Comparison of ENCODE assay signal across 11 mouse cellular contexts in genomic region chr8:82973331-82973730, GRCm38 (mm10).
DNase-seq lines count a peak whose midpoint lies in the region; ATAC-seq and TF ChIP-seq lines count a peak whose summit lies in the region.
"Had no signal": no experiment of that assay in that cellular context is flagged by ENCODE, and none has a peak within 500 bp of the region (broad histone marks: within the 10 kb centered on the region; RNA-seq: fewer than 3 reads in every experiment).

No protein-coding gene starts in this region.

- H3K4me2 ChIP-seq in kidney, postnatal 0 days (ENCODE audit: low read length) = no peak overlapping the region
- no peak overlapping the region for H3K4me2 ChIP-seq in embryonic facial prominence, embryonic 11.5 days (ENCODE audit: low read depth, low read length)
- no peak overlapping the region for H3K4me2 ChIP-seq in limb, embryonic 13.5 days (replicated peaks)

- TF ChIP-seq CTCF in kidney, postnatal 0 days (IDR thresholded peaks at IDR 0.05; ENCODE audit: low read depth) = no peak

- H3K36me3 ChIP-seq in kidney, postnatal 0 days (ENCODE audit: insufficient read depth, low read length) = no peaks in the 10 kb centered on the region
- H3K36me3 ChIP-seq in embryonic facial prominence, embryonic 11.5 days (replicated peaks; ENCODE audit: control insufficient read depth, insufficient read depth, low read depth, low read length) = no peaks in the 10 kb centered on the region
- 0 out of 2 replicates have a peak, but pooled peaks cover 3% of the 10 kb centered on the region for H3K36me3 ChIP-seq in limb, embryonic 13.5 days

- 25% methylated on average over 4 of the region's 4 CpGs for WGBS in kidney, postnatal 0 days
- WGBS in embryonic facial prominence, embryonic 11.5 days = 46% methylated on average over 4 of the region's 4 CpGs
- WGBS in limb, embryonic 13.5 days = 31% methylated on average over 4 of the region's 4 CpGs

- 0 out of 2 replicates have a peak overlapping the region, but pooled peaks have one; percentile 39 for H3K27ac ChIP-seq in kidney, postnatal 0 days
- H3K27ac ChIP-seq in embryonic facial prominence, embryonic 11.5 days (replicated peaks; ENCODE audit: low read depth, low read length) = no peak overlapping the region
- H3K27ac ChIP-seq in limb, embryonic 13.5 days = peak overlapping the region; percentile 28; the same call in 1 of the 2 replicates

- peak; percentile 88 for DNase-seq in kidney, postnatal 0 days (ENCODE audit: low spot score)
- DNase-seq in kidney, adult 18-20 months = no peak
- peak; percentile 52 for DNase-seq in embryonic facial prominence, embryonic 11.5 days (ENCODE audit: low spot score)
- no peak for DNase-seq in cerebellum, postnatal 10 days
- DNase-seq in thymus, postnatal 4 days = no peak
- DNase-seq: cerebellum, adult 9-11 months; gastrocnemius, postnatal 36 days; retina, postnatal 1 day had no signal

- no peak overlapping the region for H3K4me3 ChIP-seq in kidney, postnatal 0 days (replicated peaks; ENCODE audit: low read depth, low read length)
- H3K4me3 ChIP-seq in embryonic facial prominence, embryonic 11.5 days (ENCODE audit: low read depth, low read length) = no peak overlapping the region
- H3K4me3 ChIP-seq in limb, embryonic 13.5 days = no peak overlapping the region

- no peaks in the 10 kb centered on the region for H3K27me3 ChIP-seq in kidney, postnatal 0 days (ENCODE audit: insufficient read depth, low read length)
- no peaks in the 10 kb centered on the region for H3K27me3 ChIP-seq in embryonic facial prominence, embryonic 11.5 days (ENCODE audit: control insufficient read depth, insufficient read depth, low read length)
- H3K27me3 ChIP-seq in limb, embryonic 13.5 days = no peaks in the 10 kb centered on the region

- peaks cover 4% of the 10 kb centered on the region; the same call in 1 of the 2 replicates for H3K4me1 ChIP-seq in kidney, postnatal 0 days (replicated peaks; ENCODE audit: insufficient read depth, low read length)
- no peaks in the 10 kb centered on the region for H3K4me1 ChIP-seq in embryonic facial prominence, embryonic 11.5 days (ENCODE audit: control insufficient read depth, insufficient read depth, low read length)
- peaks cover 52% of the 10 kb centered on the region for H3K4me1 ChIP-seq in limb, embryonic 13.5 days

- H3K9ac ChIP-seq in kidney, postnatal 0 days (ENCODE audit: low read depth, low read length) = no peak overlapping the region
- no peak overlapping the region for H3K9ac ChIP-seq in embryonic facial prominence, embryonic 11.5 days (replicated peaks; ENCODE audit: low read length)
- H3K9ac ChIP-seq in limb, embryonic 13.5 days = no peak overlapping the region

- peak; percentile 72; the same call in 1 of the 2 replicates for ATAC-seq in kidney, postnatal 0 days (replicated peaks; ENCODE audit: low FRiP score, low read depth)
- peak; percentile 45; the same call in 1 of the 2 replicates for ATAC-seq in common myeloid progenitor, adult 5-6 weeks (replicated peaks; ENCODE audit: low read depth, poor library complexity, severe bottlenecking)
- 0 out of 2 replicates have a peak, but pooled peaks have one; percentile 68 for ATAC-seq in embryonic facial prominence, embryonic 11.5 days (replicated peaks; ENCODE audit: insufficient number of reproducible peaks, low FRiP score, low TSS enrichment, low read depth)
- no peak for ATAC-seq in limb, embryonic 13.5 days (ENCODE audit: low FRiP score, low read depth)
- no peak for ATAC-seq in granulocyte monocyte progenitor cell, adult 5-6 weeks (replicated peaks; ENCODE audit: poor library complexity, severe bottlenecking)

- no peaks in the 10 kb centered on the region for H3K9me3 ChIP-seq in kidney, postnatal 0 days (replicated peaks; ENCODE audit: low read length)
- no peaks in the 10 kb centered on the region for H3K9me3 ChIP-seq in embryonic facial prominence, embryonic 11.5 days (replicated peaks; ENCODE audit: control insufficient read depth, low read length)
- H3K9me3 ChIP-seq in limb, embryonic 13.5 days = no peaks in the 10 kb centered on the region

Comparison
In these comparisons a context has a peak if more than half of its experiments do, and no peak if none do; other contexts are left out.
1. DNase-seq: peak in kidney, postnatal 0 days (single experiment) and embryonic facial prominence, embryonic 11.5 days (single experiment); none in kidney, adult 18-20 months (single experiment), cerebellum, postnatal 10 days (0 of 2) and thymus, postnatal 4 days (single experiment).
2. ATAC-seq: peak in kidney, postnatal 0 days (single experiment), common myeloid progenitor, adult 5-6 weeks (single experiment) and embryonic facial prominence, embryonic 11.5 days (single experiment); none in limb, embryonic 13.5 days (single experiment) and granulocyte monocyte progenitor cell, adult 5-6 weeks (single experiment).